ENCODE assay signal across 28 mouse cellular contexts in genomic region chr1:91088027-91088426, GRCm38 (mm10). TPM values are rescaled to one million over a fixed set of nuclear protein-coding genes. Genes with fewer than 3 reads are reported as not detected.
DNase-seq lines count a peak whose midpoint lies in the region; ATAC-seq lines count a peak whose summit lies in the region.
"Had no signal": no experiment of that assay in that cellular context is flagged by ENCODE, and none has a peak within 500 bp of the region (broad histone marks: within the 10 kb centered on the region; RNA-seq: fewer than 3 reads in every experiment).

No protein-coding gene starts in this region.

- H3K27ac ChIP-seq in heart, embryonic 13.5 days (replicated peaks), result 0 out of 2 replicates have a peak overlapping the region, but pooled peaks have one; percentile 13
- peak overlapping the region; percentile 65; the same call in 1 of the 2 replicates for H3K27ac ChIP-seq in embryonic facial prominence, embryonic 15.5 days (replicated peaks)
- no peak overlapping the region for H3K27ac ChIP-seq in intestine, embryonic 16.5 days (ENCODE audit: low read length)
- H3K27ac ChIP-seq: hindbrain, embryonic 10.5 days; hindbrain, postnatal 0 days; liver, embryonic 14.5 days; midbrain, embryonic 10.5 days had no signal

- no peak overlapping the region for H3K4me2 ChIP-seq in heart, embryonic 13.5 days
- no peak overlapping the region for H3K4me2 ChIP-seq in embryonic facial prominence, embryonic 15.5 days (replicated peaks)
- no peak overlapping the region for H3K4me2 ChIP-seq in intestine, embryonic 16.5 days (ENCODE audit: low read depth, low read length)
- H3K4me2 ChIP-seq: kidney, embryonic 15.5 days; limb, embryonic 15.5 days had no signal

- no peaks in the 10 kb centered on the region for H3K27me3 ChIP-seq in heart, embryonic 13.5 days (replicated peaks)
- H3K27me3 ChIP-seq in embryonic facial prominence, embryonic 15.5 days, result no peaks in the 10 kb centered on the region
- no peaks in the 10 kb centered on the region for H3K27me3 ChIP-seq in intestine, embryonic 16.5 days (replicated peaks; ENCODE audit: control insufficient read depth, insufficient read depth, low read length)
- H3K27me3 ChIP-seq: kidney, embryonic 15.5 days; limb, embryonic 15.5 days had no signal

- 78% methylated on average over 7 of the region's 7 CpGs for WGBS in heart, embryonic 13.5 days
- 44% methylated on average over 7 of the region's 7 CpGs for WGBS in embryonic facial prominence, embryonic 15.5 days
- 85% methylated on average over 7 of the region's 7 CpGs for WGBS in intestine, embryonic 16.5 days

- H3K4me3 ChIP-seq in heart, embryonic 13.5 days, result no peak overlapping the region
- H3K4me3 ChIP-seq in embryonic facial prominence, embryonic 15.5 days (replicated peaks), result no peak overlapping the region
- no peak overlapping the region for H3K4me3 ChIP-seq in intestine, embryonic 16.5 days (ENCODE audit: low read length)
- H3K4me3 ChIP-seq: hindbrain, embryonic 10.5 days; kidney, embryonic 15.5 days; limb, embryonic 15.5 days; midbrain, embryonic 10.5 days had no signal

- no peaks in the 10 kb centered on the region for H3K9me3 ChIP-seq in heart, embryonic 13.5 days
- H3K9me3 ChIP-seq in embryonic facial prominence, embryonic 15.5 days (replicated peaks), result no peaks in the 10 kb centered on the region
- no peaks in the 10 kb centered on the region for H3K9me3 ChIP-seq in intestine, embryonic 16.5 days (ENCODE audit: control insufficient read depth, low read length)
- H3K9me3 ChIP-seq: hindbrain, embryonic 10.5 days; kidney, embryonic 15.5 days; limb, embryonic 15.5 days; midbrain, embryonic 10.5 days had no signal

- ATAC-seq in heart, embryonic 13.5 days (ENCODE audit: extremely low read depth, insufficient number of reproducible peaks, low FRiP score, low TSS enrichment), result no peak
- ATAC-seq in embryonic facial prominence, embryonic 15.5 days (ENCODE audit: insufficient number of reproducible peaks, low FRiP score, low TSS enrichment, low read depth), result no peak
- ATAC-seq in intestine, embryonic 16.5 days, result no peak
- ATAC-seq: forebrain, embryonic 14.5 days; hindbrain, postnatal 0 days; intestine, postnatal 0 days had no signal

- H3K9ac ChIP-seq in heart, embryonic 13.5 days, result no peak overlapping the region; the same call in 1 of the 2 replicates
- H3K9ac ChIP-seq in embryonic facial prominence, embryonic 15.5 days, result no peak overlapping the region
- no peak overlapping the region for H3K9ac ChIP-seq in intestine, embryonic 16.5 days (ENCODE audit: low read depth, low read length)
- H3K9ac ChIP-seq: kidney, embryonic 15.5 days; limb, embryonic 15.5 days; liver, embryonic 14.5 days; lung, embryonic 14.5 days had no signal

- peaks cover 85% of the 10 kb centered on the region for H3K4me1 ChIP-seq in heart, embryonic 13.5 days
- H3K4me1 ChIP-seq in embryonic facial prominence, embryonic 15.5 days, result peaks cover 27% of the 10 kb centered on the region
- H3K4me1 ChIP-seq in intestine, embryonic 16.5 days (ENCODE audit: control insufficient read depth, insufficient read depth, low read length), result peaks cover 22% of the 10 kb centered on the region

- H3K36me3 ChIP-seq in heart, embryonic 13.5 days, result peaks cover 64% of the 10 kb centered on the region
- H3K36me3 ChIP-seq in embryonic facial prominence, embryonic 15.5 days, result no peaks in the 10 kb centered on the region
- no peaks in the 10 kb centered on the region for H3K36me3 ChIP-seq in intestine, embryonic 16.5 days (ENCODE audit: control insufficient read depth, insufficient read depth, low read length)
- H3K36me3 ChIP-seq: hindbrain, embryonic 10.5 days; kidney, embryonic 15.5 days; limb, embryonic 15.5 days; midbrain, embryonic 10.5 days had no signal

- intact Hi-C loops in heart, postnatal 36 days (cut with DNase I), result no loop called here

- no peak for DNase-seq in heart, postnatal 36 days
- peak; percentile 82 for DNase-seq in brain, adult 2 months (ENCODE audit: low read depth, low spot score)
- peak; percentile 37 for DNase-seq in skeletal muscle tissue, adult 2 months (ENCODE audit: low read depth, low spot score)
- no peak for DNase-seq in right cerebral cortex, postnatal 25 days
- DNase-seq: adrenal gland, postnatal 10 days; cerebellum, adult 9-10 months; kidney, postnatal 4 days; layer of hippocampus, adult 9-11 months; left cerebral cortex, postnatal 4 days; lung, embryonic 14.5 days; lung, postnatal 4 days; right cerebral cortex, postnatal 4 days; thymus, postnatal 14 days had no signal

RNA-seq across cellular contexts. Expression of gene Rbm44, which starts 56.9 kb away (rescaled TPM):
- polyA plus RNA-seq in heart, embryonic 13.5 days (2015; fragmentation: Nextera tagmentation; extraction: Ambion mirVana), result 2.1 and 2.3 TPM in 2 replicates
- total RNA-seq in heart, postnatal 36 days (2021), result not detected
- polyA plus RNA-seq in embryonic facial prominence, embryonic 15.5 days (2015; fragmentation: Nextera tagmentation; extraction: Ambion mirVana), result 0.51 and 0.70 TPM in 2 replicates
- polyA plus RNA-seq in intestine, embryonic 16.5 days (2015; fragmentation: Nextera tagmentation; extraction: Ambion mirVana), result 0.44 and 0.53 TPM in 2 replicates
- total RNA-seq: hindbrain, postnatal 0 days; left cerebral cortex, adult 8-10 months; MEL; midbrain, postnatal 0 days had no signal
- polyA plus RNA-seq: C2C12 had no signal

Comparison
In these comparisons a context has a peak if more than half of its experiments do, and no peak if none do; other contexts are left out.
1. DNase-seq: peak in brain, adult 2 months (single experiment) and skeletal muscle tissue, adult 2 months (single experiment); none in heart, postnatal 36 days (0 of 2) and right cerebral cortex, postnatal 25 days (single experiment).